Mouse (Mus musculus): ENCODE measurements around the gene Msh4. TPM values are rescaled to one million over a fixed set of nuclear protein-coding genes. Genes with fewer than 3 reads are reported as not detected.
A peak's percentile ranks its signal among the peaks of the same experiment; 100 is the strongest.

Msh4 gene
- under 1 TPM; 0.10 to 0.30 TPM for total RNA-seq (2021)
- long read RNA-seq, result 0 reads

DNA sequence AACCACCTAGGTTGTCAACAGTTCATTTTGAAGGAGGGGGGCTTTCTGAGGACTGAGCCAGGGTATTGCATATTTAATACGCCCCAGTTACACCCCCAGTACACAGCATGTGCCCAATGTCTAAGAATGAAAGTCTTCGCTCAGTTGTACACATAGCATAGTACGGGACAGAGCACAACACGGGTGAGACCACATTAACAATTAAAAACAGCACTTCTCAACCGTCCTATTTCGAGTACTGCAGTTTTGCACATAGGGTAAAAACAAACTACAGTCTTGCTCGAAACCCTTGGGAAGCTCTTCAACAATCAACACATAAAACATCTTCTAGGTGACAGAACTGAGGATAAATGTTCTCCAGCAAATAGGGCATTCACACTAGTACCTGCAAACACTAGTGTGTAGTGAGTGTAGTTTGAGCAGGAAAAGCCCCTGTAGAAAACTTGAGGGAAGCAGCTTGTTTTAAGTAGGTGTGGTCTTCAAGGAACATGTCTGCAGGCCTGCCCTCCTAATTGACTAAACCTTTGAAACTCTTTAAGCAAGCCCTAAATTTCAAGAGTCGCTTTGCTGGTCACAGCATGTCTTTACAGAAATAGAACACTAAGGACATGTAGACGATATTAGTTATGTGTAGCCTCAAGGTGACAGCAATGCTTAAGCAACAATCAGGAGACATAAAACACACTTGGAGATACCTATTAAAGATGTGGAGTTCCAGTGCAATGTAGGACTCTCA, at the start of gene Msh4:
Msh4 (minus strand) TSS at position 3 of the 736 bp plus-strand sequence.
- no peak for DNase-seq (ENCODE audit: low spot score in 2 of 2)

- DNase-seq (ENCODE audit: low spot score in 2 of 2), result no peak
Measured at GRCm38 (mm10) chr3:153948176-153948575, 42.2 kb upstream of the Msh4 start.

- DNase-seq (ENCODE audit: low spot score in 2 of 2), result no peak
Measured at GRCm38 (mm10) chr3:153947271-153947670, 41.3 kb upstream of the Msh4 start.

DNA sequence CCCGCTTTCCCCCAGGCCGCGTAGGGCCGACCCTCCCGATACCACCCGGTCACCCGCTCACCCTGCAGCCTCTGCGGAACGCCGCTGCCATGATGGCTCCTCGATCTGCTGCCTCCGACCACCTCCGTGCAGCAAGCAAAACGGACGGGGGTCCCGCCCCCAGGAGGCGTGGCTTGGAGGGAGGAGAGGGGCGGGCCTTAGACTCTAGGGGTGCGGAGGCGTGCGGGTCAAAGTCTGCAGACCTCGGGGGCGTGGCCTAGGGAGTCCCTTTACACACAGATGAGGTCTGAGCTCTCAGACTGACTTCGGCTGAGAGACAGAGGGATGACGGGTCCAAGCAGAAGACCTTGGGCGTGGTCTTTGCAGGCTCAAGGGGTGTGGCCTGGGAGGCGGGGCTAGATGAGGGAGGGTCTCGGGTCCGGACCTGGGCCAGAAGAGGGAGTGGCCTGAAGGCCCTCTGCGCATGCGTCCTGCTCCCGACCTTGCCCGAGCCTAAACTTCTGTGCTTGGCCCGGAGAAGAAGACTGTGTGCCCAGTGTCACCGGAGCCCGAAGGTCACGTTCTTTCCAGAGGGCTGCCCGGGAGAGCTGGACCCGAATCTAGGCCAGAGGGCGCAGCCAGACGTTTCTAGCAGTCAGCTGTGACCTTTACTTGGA, 38.5 kb upstream of the Msh4 start, which contains the start of gene Acadm:
Acadm (minus strand) TSS at position 298 of the 656 bp plus-strand sequence.
- peak; percentile 89 to 95 for DNase-seq (ENCODE audit: low spot score in 2 of 2)

DNA sequence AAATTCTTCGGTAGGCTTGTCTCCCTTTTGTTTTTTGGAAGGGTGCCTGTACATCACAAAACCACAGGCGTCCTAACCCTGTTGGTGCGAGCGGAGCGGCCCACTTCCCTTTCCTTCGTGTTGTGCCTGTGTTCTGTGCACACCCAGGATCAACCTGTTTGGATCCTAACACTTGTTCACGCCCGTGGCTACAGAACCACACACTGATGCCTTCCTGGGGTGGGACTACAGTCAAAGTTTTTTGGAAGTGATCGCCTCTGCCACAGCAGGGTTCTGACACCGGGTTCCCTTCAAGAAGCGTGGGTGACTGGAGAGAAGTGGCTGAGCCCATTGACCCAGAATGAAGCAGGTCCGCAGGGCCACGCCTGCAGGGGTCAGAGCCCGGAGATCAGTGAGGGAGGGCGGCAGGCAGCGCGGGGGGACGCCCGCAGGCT, 38.0 kb upstream of the Msh4 start:
- DNase-seq (ENCODE audit: low spot score in 2 of 2), result no peak

DNA sequence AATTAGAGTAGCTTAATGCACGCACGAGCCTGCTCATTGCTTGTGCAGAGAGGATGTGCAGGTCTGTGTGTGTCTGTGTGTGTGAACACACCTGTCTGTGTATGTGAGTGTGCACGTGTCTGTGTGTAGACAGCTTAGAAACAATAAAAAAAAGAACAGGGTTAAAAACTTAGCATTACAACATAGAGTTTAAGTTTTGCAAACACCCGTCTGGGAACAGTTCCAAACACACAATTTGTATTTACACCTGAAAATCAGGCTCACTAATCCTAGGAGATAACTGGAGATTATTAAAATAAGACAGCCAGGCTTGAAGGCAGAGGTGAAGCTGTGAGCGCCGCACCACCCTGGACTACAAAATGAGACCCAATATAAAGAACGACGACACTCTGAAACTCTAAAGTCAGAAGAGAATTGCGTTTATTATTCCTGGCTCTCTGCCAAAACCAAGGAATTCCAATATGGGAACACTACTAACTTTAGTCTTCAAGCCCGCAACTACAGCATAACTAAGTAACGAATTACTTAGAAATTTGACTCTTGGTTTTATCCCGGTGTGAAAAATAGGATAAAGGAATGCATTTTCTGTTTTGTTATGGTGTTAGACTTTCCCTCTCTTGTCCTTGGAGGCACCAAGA, 37.2 kb upstream of the Msh4 start:
- no peak for DNase-seq (ENCODE audit: low spot score in 2 of 2)

DNA sequence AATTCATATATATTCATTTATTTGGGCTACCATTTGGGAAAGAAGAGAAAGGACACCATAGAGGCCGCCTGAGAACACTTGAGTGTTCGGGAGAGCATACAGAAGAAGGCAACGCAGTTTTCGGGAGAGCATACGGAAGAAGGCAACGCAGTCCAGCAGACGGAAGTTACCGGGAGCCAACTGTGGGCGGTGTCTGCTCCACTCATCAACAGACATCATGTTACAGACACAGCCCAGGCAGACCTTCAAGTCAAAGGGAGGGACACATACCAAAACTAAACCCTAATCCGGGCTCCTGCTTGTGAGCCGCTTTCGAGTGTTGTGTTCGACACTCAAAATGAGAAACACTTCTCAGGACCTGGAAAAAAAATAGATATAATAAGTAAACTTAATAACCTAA, 35.7 kb upstream of the Msh4 start:
- no peak for DNase-seq (ENCODE audit: low spot score in 2 of 2)

DNA sequence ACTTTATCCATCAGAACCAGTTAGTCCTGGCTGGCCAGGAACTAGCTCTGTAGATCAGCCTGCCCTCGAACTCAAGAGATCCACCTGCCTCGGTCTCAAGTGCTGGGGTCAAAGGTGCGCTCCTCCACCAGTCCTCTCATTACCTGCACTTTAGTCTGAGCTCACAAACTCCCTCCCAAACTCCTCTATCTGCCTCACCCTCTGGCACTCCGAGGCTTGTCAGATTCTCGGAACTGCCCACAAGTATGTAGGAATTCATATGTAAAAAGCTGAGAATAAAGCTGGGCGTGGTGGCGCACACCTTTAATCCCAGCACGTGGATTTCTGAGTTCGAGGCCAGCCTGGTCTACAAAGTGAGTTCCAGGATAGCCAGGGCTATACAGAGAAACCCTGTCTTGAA, 34.5 kb upstream of the Msh4 start:
- no peak for DNase-seq (ENCODE audit: low spot score in 2 of 2)

- no peak for DNase-seq (ENCODE audit: low spot score in 2 of 2)
Measured at GRCm38 (mm10) chr3:153940021-153940420, 34.1 kb upstream of the Msh4 start.

GRCm38 (mm10) chr3:153937116-153937810, 31.3 kb upstream of the Msh4 start:
- no peak for DNase-seq (ENCODE audit: low spot score in 2 of 2)

- no peak for DNase-seq (ENCODE audit: low spot score in 2 of 2)
Measured at GRCm38 (mm10) chr3:153935878-153936277, 29.9 kb upstream of the Msh4 start.

- DNase-seq (ENCODE audit: low spot score in 2 of 2), result no peak
Measured at GRCm38 (mm10) chr3:153932461-153932860, 26.5 kb upstream of the Msh4 start.

- DNase-seq (ENCODE audit: low spot score in 2 of 2), result no peak
Measured at GRCm38 (mm10) chr3:153929526-153929925, 23.6 kb upstream of the Msh4 start.

DNA sequence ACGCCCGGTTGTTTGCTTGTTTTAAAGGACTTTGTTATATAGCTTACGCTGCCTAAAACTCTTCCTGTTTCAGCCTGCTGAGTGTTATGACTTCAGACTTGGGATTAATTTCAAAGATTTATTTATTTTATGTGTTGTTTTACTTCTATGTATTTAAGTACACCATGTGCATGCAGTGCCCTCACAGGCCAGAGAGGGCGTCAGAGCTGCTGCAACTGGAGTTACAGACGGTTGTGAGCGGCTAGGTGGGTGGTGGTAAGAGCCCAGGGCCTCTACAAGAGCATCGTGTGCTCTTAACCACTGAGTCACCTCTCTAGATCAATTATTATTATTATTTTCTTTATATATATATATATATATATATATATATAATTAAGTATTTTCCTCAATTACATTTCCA, 20.4 kb upstream of the Msh4 start:
- DNase-seq (ENCODE audit: low spot score in 2 of 2), result no peak

GRCm38 (mm10) chr3:153921147-153921910, 15.4 kb upstream of the Msh4 start:
- no peak for DNase-seq (ENCODE audit: low spot score in 2 of 2)

DNA sequence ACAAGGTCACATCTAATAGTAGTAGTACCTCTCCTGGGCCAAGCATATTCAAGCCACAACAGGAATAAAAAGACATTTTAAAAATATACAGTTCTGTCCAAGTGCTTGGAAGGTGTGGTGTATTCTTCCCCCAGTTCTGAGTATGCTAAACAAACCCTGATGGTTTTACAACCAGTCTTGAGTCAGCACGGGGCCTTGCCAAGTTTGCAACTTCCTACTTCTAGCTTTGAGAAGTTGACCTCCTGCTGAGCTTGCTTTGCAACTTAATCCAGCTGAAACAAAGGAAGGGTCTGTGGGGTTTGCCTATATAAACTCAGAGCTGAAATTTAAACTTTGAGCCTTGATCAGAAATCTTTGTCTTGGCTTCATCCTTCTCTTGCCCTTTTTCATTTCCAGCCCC, 11.3 kb upstream of the Msh4 start:
- no peak for DNase-seq (ENCODE audit: low spot score in 2 of 2)

DNA sequence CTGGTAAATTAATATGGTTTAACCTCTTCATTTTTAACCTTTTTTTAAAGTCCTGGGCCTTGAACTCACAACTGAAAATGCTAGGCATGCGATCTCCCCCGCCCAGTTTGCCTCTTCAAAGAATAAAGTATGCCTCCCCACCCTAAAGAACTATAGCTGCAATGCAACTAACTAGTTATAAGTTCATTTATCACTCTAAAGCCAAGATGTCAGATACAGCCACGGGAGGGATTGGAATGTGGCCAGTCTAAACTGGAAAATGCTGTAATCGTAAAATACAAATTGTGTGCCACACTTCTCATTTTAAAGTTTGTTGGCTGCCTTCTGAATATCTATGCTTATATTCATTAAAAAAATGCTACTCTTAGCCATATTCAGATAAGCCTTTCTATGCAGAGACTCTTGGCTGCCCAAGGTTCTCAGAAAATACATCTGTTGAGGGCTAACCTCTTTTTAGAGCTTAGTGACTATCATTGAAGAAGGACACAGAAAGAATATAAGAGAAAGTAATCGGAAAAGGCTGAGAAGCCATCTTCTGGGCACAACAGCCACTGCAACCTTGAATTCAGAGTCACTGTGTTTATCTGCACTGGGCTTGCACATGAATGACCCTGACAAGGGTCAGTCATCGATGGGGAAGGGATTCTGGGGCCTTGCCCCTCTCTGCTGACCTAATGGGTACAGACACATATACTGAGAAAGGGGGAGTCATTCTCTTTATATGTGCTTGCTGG, 7.7 kb upstream of the Msh4 start:
- peak in 1 of 2 experiments; percentile 15 for DNase-seq (ENCODE audit: low spot score in 2 of 2)

DNA sequence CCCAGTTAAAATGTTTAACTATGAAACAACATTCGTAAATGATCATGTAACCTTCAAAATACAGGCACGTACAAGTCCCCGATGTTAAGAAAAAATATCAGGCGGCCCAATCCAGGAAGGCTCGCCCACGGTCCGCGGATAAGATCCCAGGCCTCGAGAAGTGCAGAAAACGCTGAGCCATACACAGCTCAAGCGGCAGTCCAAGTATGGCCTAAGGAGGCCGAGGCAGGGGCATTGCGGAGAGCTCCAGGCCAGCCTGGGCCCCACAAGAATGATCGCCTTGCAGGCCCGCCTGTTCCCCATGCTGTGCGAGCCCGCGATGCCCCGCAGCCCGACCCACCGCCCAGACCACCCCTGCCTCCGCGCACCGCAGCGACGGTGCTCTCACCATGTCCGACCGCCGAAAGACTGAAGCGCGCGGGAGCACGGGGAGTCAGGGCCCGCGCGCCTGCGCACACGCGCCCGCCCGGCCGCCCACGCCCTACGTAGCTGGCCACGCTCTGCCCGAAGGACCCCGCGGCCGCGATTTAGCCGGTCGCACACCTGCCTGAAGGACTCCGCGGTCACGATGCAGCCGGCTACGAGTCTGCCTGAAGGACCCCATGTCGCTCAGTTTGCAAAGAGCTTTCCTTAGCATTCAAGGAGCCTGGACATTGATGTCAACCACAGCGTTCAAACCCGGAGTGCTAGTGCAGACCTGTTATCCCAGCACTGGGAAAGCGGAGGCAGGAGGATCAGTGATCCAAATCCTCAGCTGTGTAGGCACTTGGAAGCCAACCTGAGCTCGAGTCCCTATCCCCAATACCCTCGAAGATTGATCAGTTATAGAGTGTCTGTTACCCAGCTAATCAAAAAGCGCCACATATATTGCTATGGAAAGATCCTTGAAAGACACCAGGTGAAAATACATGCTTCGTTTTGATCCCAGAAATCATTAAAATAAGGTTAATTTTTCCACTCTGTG, 6.9 kb upstream of the Msh4 start, which contains the start of gene Rabggtb:
Rabggtb (minus strand) TSS at position 464 of the 964 bp plus-strand sequence.
- peak; percentile 94 to 97 for DNase-seq (ENCODE audit: low spot score in 2 of 2)

All from layer of hippocampus, adult 18-20 months (tissue).